Mouse (Mus musculus) adrenal gland, adult 18-20 months (tissue): Measurements from ENCODE around the gene Cabp2. TPM values are rescaled to one million over a fixed set of nuclear protein-coding genes. Genes with fewer than 3 reads are reported as not detected.
"Not testable (repeated sequence)": the region's sequence is repeated elsewhere in the genome, so short reads cannot be mapped to it uniquely, and the experiment has no call there.

Experiments
- DNase-seq, 2 experiments: peaks; one replicate each; pipeline ENCODE4 v3.0.0; 2021 to 2022; ENCODE audit warnings: low spot score in 2 of 2
- total RNA-seq, 2 experiments: library from RNA; stranded (reverse); gene quantifications; 1 replicate in 1 of 2; 2 replicates in 1 of 2; pipeline ENCODE4 v1.2.3; 2021

Cabp2 gene
- total RNA-seq, 2 experiments from 2014 or later, result not detected

DNA sequence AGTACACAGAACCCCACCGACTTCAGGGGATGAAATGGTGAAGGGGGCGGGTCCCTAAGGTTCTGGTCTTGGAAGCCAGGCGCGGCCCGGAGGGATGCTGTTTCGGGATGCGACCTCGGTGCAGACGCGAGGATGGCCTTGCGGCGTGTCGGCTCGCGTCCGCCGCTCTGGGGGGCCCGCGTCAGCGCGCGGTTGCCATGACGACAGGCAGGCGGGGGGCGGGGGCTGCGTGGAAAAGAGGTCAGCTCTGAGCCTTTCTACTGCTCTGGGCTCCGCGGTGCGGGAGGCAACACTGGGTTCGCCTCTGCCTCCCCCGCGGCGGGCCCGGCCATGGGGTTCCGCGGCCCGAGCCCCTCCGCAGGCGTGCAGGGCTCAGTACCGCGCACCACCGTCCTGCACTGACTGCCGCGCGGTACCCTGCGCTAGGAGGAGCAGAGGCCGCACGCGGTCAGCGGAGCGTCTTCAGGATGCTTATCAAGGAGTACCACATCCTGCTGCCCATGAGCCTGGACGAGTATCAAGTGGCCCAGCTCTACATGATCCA lies 19.4 kb downstream of the Cabp2 start:
- peak; percentile 65 to 71 for DNase-seq

- no peak for DNase-seq
Observed at GRCm38 (mm10) chr19:4101466-4101865, 20.1 kb downstream of the Cabp2 start.

GRCm38 (mm10) chr19:4102049-4102448 lies 20.7 kb downstream of the Cabp2 start:
- no peak for DNase-seq

- no peak for DNase-seq
Observed at GRCm38 (mm10) chr19:4102626-4103025, 21.2 kb downstream of the Cabp2 start.

DNA sequence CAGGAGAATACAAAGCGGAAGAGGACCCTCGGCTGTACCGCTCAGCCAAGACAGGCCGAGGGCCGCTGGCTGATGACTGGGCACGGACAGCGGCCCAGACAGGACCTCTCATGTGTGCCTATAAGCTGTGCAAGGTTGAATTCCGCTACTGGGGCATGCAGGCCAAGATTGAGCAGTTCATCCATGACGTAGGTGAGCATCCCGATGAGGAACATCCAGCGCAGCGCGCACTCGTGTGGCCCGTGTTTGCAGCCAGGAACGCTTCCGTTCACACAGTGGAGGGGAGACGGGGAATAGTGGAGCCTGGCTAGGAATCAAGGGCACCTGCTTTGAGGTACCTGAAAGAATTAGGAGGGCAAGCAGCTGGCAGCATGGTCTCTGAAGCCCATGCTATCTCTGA lies 21.9 kb downstream of the Cabp2 start:
- DNase-seq, result no peak

- DNase-seq, result no peak
Observed at GRCm38 (mm10) chr19:4103792-4104191, 22.4 kb downstream of the Cabp2 start.

DNA sequence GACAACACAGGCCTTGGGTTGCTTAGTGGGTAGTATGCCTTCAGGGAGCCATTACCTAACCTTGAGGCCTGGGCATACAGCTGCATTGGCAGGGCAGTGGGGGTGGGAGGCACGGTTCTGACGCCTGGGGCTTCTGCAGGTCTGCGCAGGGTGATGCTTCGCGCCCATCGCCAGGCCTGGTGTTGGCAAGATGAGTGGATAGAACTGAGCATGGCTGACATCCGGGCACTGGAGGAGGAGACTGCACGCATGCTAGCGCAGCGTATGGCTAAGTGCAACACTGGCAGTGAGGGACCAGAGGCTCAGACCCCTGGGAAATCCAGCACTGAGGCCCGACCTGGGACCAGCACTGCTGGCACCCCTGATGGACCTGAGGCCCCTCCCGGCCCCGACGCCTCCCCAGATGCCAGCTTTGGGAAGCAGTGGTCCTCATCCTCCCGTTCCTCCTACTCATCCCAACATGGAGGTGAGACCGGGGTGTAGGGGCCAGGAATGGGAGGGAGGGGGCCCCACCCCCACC lies 23.4 kb downstream of the Cabp2 start:
- DNase-seq, result no peak

GRCm38 (mm10) chr19:4106654-4107053 lies 25.3 kb downstream of the Cabp2 start:
- no peak for DNase-seq

DNA sequence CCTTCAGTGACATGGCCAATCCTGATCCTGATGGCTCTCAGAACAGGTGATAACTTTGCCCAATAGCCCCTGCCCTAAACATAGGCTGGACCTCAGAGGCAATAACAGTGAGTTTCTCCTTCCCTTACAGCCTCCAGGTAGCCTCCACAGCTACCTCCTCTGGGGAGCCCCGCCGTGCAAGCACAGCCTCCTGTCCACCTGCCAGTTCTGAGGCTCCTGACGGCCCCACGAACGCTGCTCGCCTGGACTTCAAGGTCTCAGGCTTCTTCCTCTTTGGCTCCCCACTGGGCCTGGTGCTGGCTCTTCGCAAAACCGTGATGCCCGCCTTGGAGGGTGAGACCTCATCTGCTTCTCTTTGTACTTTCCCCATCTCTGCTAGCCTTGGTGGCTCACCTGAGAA lies 27.2 kb downstream of the Cabp2 start:
- no peak for DNase-seq

DNA sequence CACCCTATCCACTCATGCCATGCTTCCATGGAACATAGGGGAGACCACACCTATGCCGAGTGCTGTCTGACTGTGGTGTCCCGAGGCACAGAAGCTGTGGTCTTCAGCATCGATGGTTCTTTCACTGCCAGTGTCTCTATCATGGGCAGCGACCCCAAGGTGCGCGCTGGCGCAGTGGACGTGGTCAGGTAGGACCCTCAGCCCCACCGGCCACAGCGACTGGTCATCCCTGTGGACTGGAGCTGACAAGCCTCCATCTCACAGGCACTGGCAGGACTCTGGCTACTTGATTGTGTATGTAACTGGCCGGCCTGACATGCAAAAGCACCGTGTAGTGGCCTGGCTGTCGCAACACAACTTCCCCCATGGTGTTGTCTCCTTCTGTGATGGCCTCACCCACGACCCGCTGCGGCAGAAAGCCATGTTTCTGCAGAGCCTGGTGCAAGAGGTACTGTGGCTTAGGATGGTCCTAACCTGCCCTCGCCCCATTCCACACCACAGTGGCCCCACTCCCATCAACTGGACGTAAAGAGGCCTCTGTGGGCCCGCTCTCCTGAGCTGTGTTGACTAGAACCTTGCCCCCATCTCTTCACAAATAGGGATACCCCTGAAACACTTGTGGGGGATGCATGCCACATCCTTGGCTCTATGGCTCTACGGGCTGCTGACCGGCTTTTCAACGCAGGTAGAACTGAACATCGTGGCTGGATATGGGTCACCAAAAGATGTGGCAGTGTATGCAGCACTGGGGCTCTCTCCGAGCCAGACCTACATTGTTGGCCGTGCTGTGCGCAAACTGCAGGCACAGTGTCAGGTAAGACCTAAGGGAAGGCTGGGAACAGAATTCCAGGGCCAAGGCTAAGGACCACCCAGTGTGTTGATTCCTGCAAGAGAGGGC lies 30.9 kb downstream of the Cabp2 start:
- DNase-seq, result no peak

GRCm38 (mm10) chr19:4113186-4113805 lies 31.9 kb downstream of the Cabp2 start:
- peak; percentile 88 to 94 for DNase-seq

DNA sequence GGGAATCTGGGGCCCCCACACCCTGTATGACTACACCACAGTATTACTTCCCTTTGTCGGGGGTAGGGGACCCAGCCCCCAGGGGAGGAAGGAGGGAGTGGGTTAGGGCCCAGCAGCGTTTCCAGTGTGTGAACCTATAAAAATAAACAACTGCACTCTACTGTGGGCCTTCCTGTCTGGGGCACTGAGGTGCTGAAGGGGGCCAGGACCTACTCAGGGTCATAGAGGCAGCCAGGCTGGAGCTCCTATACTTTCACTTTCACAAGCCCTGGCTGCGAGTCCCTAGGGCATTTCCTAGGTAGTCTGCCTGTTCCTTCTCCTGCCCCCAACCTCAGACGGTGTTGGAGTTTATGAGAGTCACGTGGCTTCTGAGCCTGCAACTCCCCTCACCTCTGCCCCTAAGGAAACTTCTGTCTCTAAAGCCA lies 32.4 kb downstream of the Cabp2 start:
- DNase-seq, result no peak

GRCm38 (mm10) chr19:4114551-4114950 lies 33.2 kb downstream of the Cabp2 start:
- DNase-seq, result no peak

GRCm38 (mm10) chr19:4115144-4115543 lies 33.8 kb downstream of the Cabp2 start:
- DNase-seq, result no peak

DNA sequence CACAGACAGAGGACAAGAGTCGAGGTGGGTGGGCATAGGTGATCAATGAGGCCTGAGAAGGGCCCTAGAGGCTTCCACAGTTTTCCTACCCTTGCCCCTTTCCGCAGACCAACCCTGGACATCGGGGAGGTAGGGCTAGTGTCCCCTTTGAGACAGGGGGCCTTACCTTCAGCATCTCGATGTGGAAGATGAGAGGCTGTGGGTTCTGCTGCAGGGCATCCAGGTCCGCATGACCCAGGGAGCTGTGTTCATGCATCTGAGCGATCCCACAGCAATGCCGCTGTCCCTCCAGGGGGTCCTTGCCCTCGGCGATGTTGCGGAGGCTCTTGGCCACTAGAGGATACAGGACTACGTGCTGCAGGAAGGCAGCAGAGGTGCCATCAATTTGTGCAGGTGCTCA lies 34.4 kb downstream of the Cabp2 start:
- no peak for DNase-seq

GRCm38 (mm10) chr19:4117006-4117405 lies 35.6 kb downstream of the Cabp2 start:
- no peak for DNase-seq

DNA sequence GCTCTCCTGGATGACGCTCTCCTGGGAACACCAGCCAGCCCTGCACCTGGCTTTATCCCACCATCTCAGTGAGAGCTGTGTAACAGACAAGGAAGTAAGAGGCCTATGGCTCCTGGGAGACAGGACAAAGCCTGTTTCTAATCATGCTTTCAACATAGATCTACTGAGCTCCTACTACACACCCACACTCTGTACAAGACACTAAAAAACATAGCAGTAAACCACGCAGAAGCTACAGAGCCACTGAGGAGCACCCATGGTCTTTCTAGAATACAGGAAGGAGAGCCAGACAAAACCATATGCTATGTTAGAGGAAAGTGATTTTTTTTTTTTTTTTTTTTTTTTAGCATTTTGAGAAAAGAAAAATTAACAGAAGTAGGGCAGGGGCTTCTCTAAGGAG lies 37.0 kb downstream of the Cabp2 start:
- DNase-seq, result no peak

DNA sequence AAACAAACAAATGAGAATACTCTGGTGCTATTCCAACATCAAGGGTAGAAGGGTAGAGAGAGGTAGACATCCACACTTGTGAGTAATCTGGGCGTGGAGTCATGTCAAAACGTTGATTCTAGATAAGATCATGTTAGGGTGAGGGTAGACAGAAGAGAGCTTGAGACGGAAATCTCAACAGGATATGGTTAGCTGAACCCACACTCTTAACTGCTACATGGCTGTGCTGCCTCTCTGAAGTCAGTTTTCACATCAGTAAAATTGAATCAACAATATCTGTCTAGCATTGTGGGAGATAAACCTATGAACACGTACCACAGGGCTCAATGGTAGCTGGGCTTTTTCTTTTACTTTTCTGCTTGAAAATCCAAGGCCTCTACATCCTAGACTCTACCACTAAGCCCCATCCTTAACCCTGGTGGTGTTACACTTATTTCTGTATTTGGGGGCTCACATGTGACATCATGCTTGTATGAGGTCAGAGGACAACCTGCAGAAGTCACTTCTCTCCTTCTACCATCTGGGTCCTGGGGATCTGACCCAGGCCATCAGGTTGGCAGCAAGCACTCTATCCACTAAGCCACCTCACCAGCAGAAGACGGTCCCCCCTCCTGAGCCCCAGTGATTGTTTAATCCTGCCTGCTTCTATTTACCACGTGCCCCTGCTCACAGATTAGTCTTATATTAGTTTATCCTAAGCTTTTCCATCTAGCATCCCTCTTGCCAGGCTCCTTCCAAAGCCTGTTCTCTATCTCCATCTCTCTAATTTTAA lies 38.5 kb downstream of the Cabp2 start:
- no peak for DNase-seq

DNA sequence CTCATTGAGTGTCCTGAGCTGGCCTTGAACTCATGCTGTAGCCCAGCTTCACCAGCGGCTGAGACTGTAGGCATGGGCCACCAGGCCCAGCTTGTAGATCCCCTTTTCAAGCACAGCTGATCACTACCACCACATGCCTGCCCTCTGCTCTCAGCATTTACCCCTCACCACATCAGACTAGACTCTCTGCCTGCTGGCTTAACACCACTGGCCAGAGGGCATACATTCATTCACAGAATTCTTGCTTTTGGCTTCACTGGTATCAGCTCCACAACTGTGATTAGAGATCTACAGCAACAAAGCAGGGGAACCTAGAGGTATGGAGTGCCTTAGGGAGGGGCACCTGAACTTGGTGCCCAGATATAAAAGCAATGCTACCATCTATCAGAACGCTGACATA lies 39.1 kb downstream of the Cabp2 start:
- DNase-seq, result no peak

GRCm38 (mm10) chr19:4121097-4121805 lies 39.9 kb downstream of the Cabp2 start:
- DNase-seq, result peak; percentile 94 to 95

DNA sequence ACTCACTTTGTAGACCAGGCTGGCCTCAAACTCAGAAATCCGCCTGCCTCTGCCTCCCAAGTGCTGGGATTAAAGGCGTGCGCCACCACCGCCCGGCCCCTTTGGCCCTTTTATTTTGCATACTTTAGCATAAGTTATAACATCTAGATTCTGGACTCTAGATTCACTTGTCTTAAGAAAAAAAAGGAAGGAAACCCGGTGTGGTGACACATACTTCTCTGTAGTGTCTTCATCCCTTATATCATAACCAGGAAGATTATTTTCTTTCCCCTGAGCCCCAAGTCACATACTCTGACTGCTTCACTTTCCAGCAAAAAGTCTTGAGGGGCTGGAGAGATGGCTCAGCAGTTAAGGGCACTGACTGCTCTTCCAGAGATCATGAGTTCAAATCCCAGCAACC lies 40.5 kb downstream of the Cabp2 start:
- DNase-seq, result not testable (repeated sequence)
